Mouse (Mus musculus) heart, embryonic 14.5 days (tissue): ENCODE measurements around the gene Cldnd1. TPM values are rescaled to one million over a fixed set of nuclear protein-coding genes. Genes with fewer than 3 reads are reported as not detected.

Experiments used
- ATAC-seq: fragments of 200-750 bp; cut with Nextera tagmentation; 2 replicates; pipeline ENCODE4 v1.8.0; 2017; ENCODE audit warnings: low read depth, moderate TSS enrichment; ENCODE audit not compliant: insufficient number of reproducible peaks, insufficient read depth, low FRiP score
- H3K27ac ChIP-seq, 2 experiments: fragments of 200-500 bp in 1 of 2; fragments of 300-500 bp in 1 of 2; sonication (generic) in 1 of 2; replicated peaks in 1 of 2; 2 replicates each; pipeline ENCODE4 v1.5.1; 2012 to 2014; ENCODE audit warnings: low read depth in 2 of 2, low read length in 2 of 2, control low read depth in 1 of 2, mild to moderate bottlenecking in 1 of 2, mixed read lengths in 1 of 2; ENCODE audit not compliant: control insufficient read depth in 1 of 2, insufficient read depth in 1 of 2
- H3K27me3 ChIP-seq: fragments of 300-500 bp; sonication (generic); 2 replicates; pipeline ENCODE4 v1.6.1; 2014; ENCODE audit warnings: mild to moderate bottlenecking, low read length, control low read depth; ENCODE audit not compliant: control insufficient read depth, insufficient read depth
- H3K36me3 ChIP-seq: fragments of 300-500 bp; sonication (generic); 2 replicates; pipeline ENCODE4 v1.6.1; 2014; ENCODE audit warnings: mild to moderate bottlenecking, control low read depth, low read length, mixed read lengths; ENCODE audit not compliant: control insufficient read depth, insufficient read depth
- H3K4me1 ChIP-seq, 2 experiments: fragments of 200-500 bp in 1 of 2; fragments of 300-500 bp in 1 of 2; sonication (generic) in 1 of 2; 2 replicates each; pipeline ENCODE4 v1.6.1; 2012 to 2014; ENCODE audit warnings: low read length in 2 of 2, control low read depth in 1 of 2, mixed read lengths in 1 of 2; ENCODE audit not compliant: control insufficient read depth in 2 of 2, insufficient read depth in 2 of 2
- H3K4me2 ChIP-seq: fragments of 300-500 bp; sonication (generic); 2 replicates; pipeline ENCODE4 v1.6.1; 2014; ENCODE audit warnings: mild to moderate bottlenecking, low read length
- H3K4me3 ChIP-seq, 2 experiments: fragments of 200-500 bp in 1 of 2; fragments of 300-500 bp in 1 of 2; sonication (generic) in 1 of 2; 2 replicates each; pipeline ENCODE4 v1.5.1; 2012 to 2014; ENCODE audit warnings: low read length in 2 of 2, mild to moderate bottlenecking in 2 of 2, control low read depth in 1 of 2, low read depth in 1 of 2, moderate library complexity in 1 of 2; ENCODE audit not compliant: control insufficient read depth in 1 of 2, insufficient read depth in 1 of 2
- H3K9ac ChIP-seq: fragments of 300-500 bp; sonication (generic); 2 replicates; pipeline ENCODE4 v1.6.1; 2014; ENCODE audit warnings: mild to moderate bottlenecking, low read length
- H3K9me3 ChIP-seq: fragments of 300-500 bp; sonication (generic); 2 replicates; pipeline ENCODE4 v1.6.1; 2016; ENCODE audit warnings: low read length, control low read depth; ENCODE audit not compliant: control insufficient read depth
- WGBS: fragments of 180-500 bp; shearing (Covaris S2); extraction: QIAGEN DNeasy Blood & Tissue Kit; methylation state at CpG from one replicate; pipeline ENCODE4 v1.1.7; 2014; 5-methylcytosine and 5-hydroxymethylcytosine counted together
- polyA plus RNA-seq: library from polyadenylated mRNA; unstranded; fragments of >200 nt; fragmentation: Nextera tagmentation; extraction: Ambion mirVana; gene quantifications from 2 replicates; pipeline ENCODE4 v1.2.1, GENCODE M21; 2014

Cldnd1 gene
- polyA plus RNA-seq = 106 and 111 TPM in 2 replicates

GRCm38 (mm10) chr16:58727477-58728131 is at the start of gene Cldnd1:
TSS of gene Cldnd1 (plus strand) at chr16:58727910.
- Histone ChIP-seq H3K27ac (peak within 1 kb of the TSS; percentile 82 to 88), H3K4me2 (peak within 1 kb of the TSS; percentile 70), H3K9me3 (no peaks in the 10 kb centered on the region), H3K4me3 (peak within 1 kb of the TSS; percentile 64 to 84), H3K9ac (peak within 1 kb of the TSS; percentile 78), H3K4me1 (0 out of 4 replicates have a peak, but pooled peaks cover 0 to 5% of the 10 kb centered on the region in 2 experiments), H3K27me3 (no peaks in the 10 kb centered on the region), H3K36me3 (peaks cover 31% of the 10 kb centered on the region)
- ATAC-seq = peak; percentile 100
- 2% methylated on average over 29 of the region's 35 CpGs for WGBS

DNA sequence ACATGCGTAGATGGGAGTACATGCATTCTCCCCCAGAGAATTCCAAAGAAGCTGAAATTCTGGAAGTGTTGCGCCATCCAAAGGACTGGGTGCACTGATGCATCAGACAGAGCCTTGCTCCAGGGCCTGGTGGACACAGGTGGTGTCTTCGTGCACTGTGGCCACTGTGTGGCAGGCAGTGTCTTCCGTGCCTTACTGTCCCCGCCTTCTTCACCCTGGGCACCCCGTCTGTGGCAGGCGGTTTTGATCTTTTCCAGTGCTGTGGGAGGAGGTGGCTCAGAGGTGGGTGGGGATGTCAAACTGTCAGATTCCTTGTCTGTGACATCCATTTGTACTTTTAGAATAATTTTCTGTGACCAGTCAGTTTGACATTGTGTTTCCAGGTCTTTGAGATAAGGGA is 49.0 kb upstream of the Cldnd1 start:
- WGBS = 48% methylated on average over 7 of the region's 7 CpGs
- no peak overlapping the region for H3K9ac ChIP-seq
- ATAC-seq = no peak

GRCm38 (mm10) chr16:58682046-58682445 is 45.7 kb upstream of the Cldnd1 start:
- Histone ChIP-seq H3K4me2 (no peak overlapping the region), H3K27me3 (no peaks in the 10 kb centered on the region), H3K4me3 (no peak overlapping the region), H3K4me1 (peaks cover 2 to 8% of the 10 kb centered on the region in 2 experiments; a peak in 3 of 4 replicates), H3K27ac (no peak overlapping the region), H3K9ac (no peak overlapping the region), H3K36me3 (peaks cover 29% of the 10 kb centered on the region), H3K9me3 (0 out of 2 replicates have a peak, but pooled peaks cover 2% of the 10 kb centered on the region)
- WGBS = 87% methylated on average over 6 of the region's 6 CpGs
- ATAC-seq = no peak

More for the DNA sequence above, 49.0 kb upstream of the Cldnd1 start:
- H3K4me3 ChIP-seq = no peak overlapping the region
- H3K27me3 ChIP-seq = no peaks in the 10 kb centered on the region
- no peaks in the 10 kb centered on the region for H3K9me3 ChIP-seq
- H3K4me2 ChIP-seq = no peak overlapping the region
- no peak overlapping the region for H3K27ac ChIP-seq
- H3K4me1 ChIP-seq = peaks cover 0 to 6% of the 10 kb centered on the region in 2 experiments; a peak in 2 of 4 replicates
- H3K36me3 ChIP-seq = peaks cover 61% of the 10 kb centered on the region

- H3K4me3 ChIP-seq = no peak overlapping the region
- WGBS = 66% methylated on average over 7 of the region's 7 CpGs
- no peak overlapping the region for H3K4me2 ChIP-seq
- no peak for ATAC-seq
- no peaks in the 10 kb centered on the region for H3K27me3 ChIP-seq
- H3K9me3 ChIP-seq = 0 out of 2 replicates have a peak, but pooled peaks cover 2% of the 10 kb centered on the region
- H3K9ac ChIP-seq = no peak overlapping the region
- no peak overlapping the region for H3K27ac ChIP-seq
- H3K36me3 ChIP-seq = peaks cover 21% of the 10 kb centered on the region
- peaks cover 2 to 8% of the 10 kb centered on the region in 2 experiments; a peak in 3 of 4 replicates for H3K4me1 ChIP-seq
These were observed 44.8 kb upstream of the Cldnd1 start for GRCm38 (mm10) chr16:58682870-58683269.

GRCm38 (mm10) chr16:58683911-58684310 is 43.8 kb upstream of the Cldnd1 start:
- 95% methylated on average over 4 of the region's 4 CpGs for WGBS
- no peak overlapping the region for H3K4me2 ChIP-seq
- H3K4me1 ChIP-seq = peaks cover 2 to 8% of the 10 kb centered on the region in 2 experiments; a peak in 3 of 4 replicates
- no peak overlapping the region for H3K4me3 ChIP-seq
- ATAC-seq = no peak
- H3K9me3 ChIP-seq = 0 out of 2 replicates have a peak, but pooled peaks cover 2% of the 10 kb centered on the region
- H3K27me3 ChIP-seq = no peaks in the 10 kb centered on the region
- H3K27ac ChIP-seq = no peak overlapping the region
- no peak overlapping the region for H3K9ac ChIP-seq
- peaks cover 14% of the 10 kb centered on the region for H3K36me3 ChIP-seq

DNA sequence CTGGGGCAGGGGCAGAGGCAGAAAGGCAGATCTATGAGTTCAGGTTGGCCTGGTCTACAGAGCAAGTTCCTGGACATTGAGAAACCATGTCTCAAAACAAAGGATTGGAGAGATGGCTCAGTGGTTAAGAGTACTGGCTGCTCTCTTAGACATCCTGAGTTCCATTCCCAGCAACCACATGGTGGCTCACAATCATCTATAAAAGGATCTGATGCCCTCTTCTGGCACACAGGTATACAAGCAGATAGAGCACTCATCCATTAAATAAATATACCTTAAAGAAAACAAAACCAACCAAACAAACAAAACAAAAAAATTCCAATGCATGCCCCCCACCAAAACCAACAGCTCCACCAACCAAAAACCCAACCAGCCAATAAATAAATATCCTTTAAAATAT is 43.2 kb upstream of the Cldnd1 start:
- H3K9ac ChIP-seq = no peak overlapping the region

DNA sequence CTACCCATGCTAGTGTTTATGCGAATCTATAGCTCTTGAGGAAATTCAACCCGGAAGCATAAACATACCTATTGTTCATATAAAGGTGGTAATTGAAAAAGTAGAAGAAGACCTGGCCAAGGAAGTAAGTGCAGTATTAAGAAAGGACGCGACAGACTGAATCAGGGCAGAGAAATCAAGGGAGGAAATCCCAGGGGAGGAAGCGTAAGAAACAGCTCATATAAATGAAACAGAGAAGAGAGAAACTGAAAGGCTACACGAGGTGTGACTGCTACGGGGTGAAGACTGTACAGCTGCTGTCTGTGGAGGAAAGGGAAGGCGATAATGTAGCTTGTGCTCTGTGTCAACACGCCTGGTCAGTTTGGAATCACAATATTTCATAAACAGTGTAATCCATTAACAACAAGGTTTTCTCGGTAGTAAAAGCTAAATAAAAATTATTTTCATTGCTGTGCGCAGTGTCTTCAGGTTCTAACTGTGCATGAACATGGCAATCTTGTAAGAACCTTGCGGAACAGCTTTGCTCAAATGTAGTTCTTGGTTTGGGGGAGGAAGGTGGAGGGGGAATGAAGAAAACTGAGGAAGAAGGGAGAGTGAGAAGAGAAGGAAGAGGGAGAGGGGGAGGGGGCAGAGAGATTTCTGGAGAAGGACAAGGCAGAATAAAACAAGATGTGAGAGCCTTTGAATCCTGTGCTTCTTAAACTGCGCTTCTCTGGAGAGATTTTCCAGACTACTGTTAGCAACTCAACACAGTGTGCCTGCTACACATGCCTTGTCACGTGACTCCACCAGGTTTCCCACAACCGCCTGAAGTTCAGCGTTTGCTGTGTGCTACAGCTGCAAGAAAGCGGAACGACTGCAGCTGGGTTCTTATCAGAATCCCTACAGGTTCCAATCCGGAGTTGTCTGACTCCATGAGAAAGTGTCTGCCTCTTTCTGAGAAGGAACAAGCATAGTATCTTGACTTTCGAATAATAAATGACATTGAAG is 41.9 kb upstream of the Cldnd1 start:
- ATAC-seq = no peak; the same call in 1 of the 2 replicates
- peak overlapping the region; percentile 48 for H3K4me2 ChIP-seq
- 42% methylated on average over 20 of the region's 20 CpGs for WGBS
- H3K27ac ChIP-seq = 0 out of 4 replicates have a peak overlapping the region, but pooled peaks of 1 of the 2 experiments have one; percentile 7
- 0 out of 2 replicates have a peak, but pooled peaks cover 2% of the 10 kb centered on the region for H3K9me3 ChIP-seq
- peaks cover 2 to 8% of the 10 kb centered on the region in 2 experiments; a peak in 3 of 4 replicates for H3K4me1 ChIP-seq
- no peaks in the 10 kb centered on the region for H3K27me3 ChIP-seq
- peaks cover 9% of the 10 kb centered on the region for H3K36me3 ChIP-seq
- peak overlapping the region in 1 of 2 experiments; percentile 8; a peak in 1 of 4 replicates for H3K4me3 ChIP-seq
- H3K9ac ChIP-seq = no peak overlapping the region

More for the DNA sequence above, 43.2 kb upstream of the Cldnd1 start:
- no peak overlapping the region for H3K27ac ChIP-seq
- H3K4me1 ChIP-seq = peaks cover 2 to 8% of the 10 kb centered on the region in 2 experiments; a peak in 3 of 4 replicates
- H3K27me3 ChIP-seq = no peaks in the 10 kb centered on the region
- no peak overlapping the region for H3K4me2 ChIP-seq
- peaks cover 14% of the 10 kb centered on the region for H3K36me3 ChIP-seq
- H3K9me3 ChIP-seq = 0 out of 2 replicates have a peak, but pooled peaks cover 2% of the 10 kb centered on the region
- ATAC-seq = no peak
- H3K4me3 ChIP-seq = no peak overlapping the region
